Mouse (Mus musculus): ENCODE data around the gene Mrpl20. TPM values are rescaled to one million over a fixed set of nuclear protein-coding genes. Genes with fewer than 3 reads are reported as not detected.
A peak's percentile ranks its signal among the peaks of the same experiment; 100 is the strongest.

Mrpl20 gene
- polyA plus RNA-seq, 1 experiment from 2014 or later, result 250 TPM

- no peak overlapping the region for H3K4me3 ChIP-seq (ENCODE audit: low read depth, low read length)
- WGBS, result 60% methylated on average over 8 of the region's 8 CpGs
- H3K9me3 ChIP-seq (replicated peaks; ENCODE audit: control insufficient read depth, low read length), result no peaks in the 10 kb centered on the region
- H3K4me2 ChIP-seq (ENCODE audit: low read depth, low read length), result no peak overlapping the region
- no peak overlapping the region; the same call in 1 of the 2 replicates for H3K9ac ChIP-seq (replicated peaks; ENCODE audit: low read length)
- peaks cover 6% of the 10 kb centered on the region for H3K4me1 ChIP-seq (ENCODE audit: control insufficient read depth, insufficient read depth, low read length)
- no peaks in the 10 kb centered on the region for H3K36me3 ChIP-seq (replicated peaks; ENCODE audit: control insufficient read depth, insufficient read depth, low read depth, low read length)
- H3K27me3 ChIP-seq (ENCODE audit: control insufficient read depth, insufficient read depth, low read length), result no peaks in the 10 kb centered on the region
- no peak overlapping the region for H3K27ac ChIP-seq (replicated peaks; ENCODE audit: low read depth, low read length)
- no peak for ATAC-seq (replicated peaks; ENCODE audit: insufficient number of reproducible peaks, low FRiP score, low TSS enrichment, low read depth)
- no peak for DNase-seq (ENCODE audit: low spot score)
Observed at GRCm38 (mm10) chr4:155838187-155839153, 35.8 kb downstream of the Mrpl20 start.

DNA sequence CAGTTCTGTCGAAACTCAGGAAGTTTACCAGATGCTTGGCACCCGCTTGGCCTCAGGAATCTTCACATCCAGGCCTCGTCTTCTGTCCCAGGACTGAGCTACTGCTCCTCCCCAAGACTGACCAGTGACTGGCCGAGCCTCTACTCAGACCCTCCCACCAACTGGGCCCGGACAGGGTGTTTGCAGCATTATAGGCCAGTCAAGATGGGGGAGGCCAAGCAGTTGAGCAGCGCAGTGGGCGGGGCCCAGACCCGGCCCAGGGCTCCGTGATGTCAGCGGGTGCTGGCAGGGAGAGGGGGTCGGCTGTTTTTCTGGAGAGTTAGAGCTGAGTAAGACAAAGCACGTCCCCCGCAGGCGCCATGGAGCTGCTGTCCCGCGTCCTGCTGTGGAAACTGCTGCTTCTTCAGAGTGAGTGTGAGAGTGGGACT, 36.8 kb downstream of the Mrpl20 start, which contains the start of gene Mxra8:
TSS of gene Mxra8 (plus strand) at position 198 of the 428 bp plus-strand sequence.
- DNase-seq (ENCODE audit: low spot score), result peak; percentile 83
- Histone ChIP-seq H3K9ac (replicated peaks; ENCODE audit: low read length) (peak within 1 kb of the TSS; percentile 59), H3K27me3 (ENCODE audit: control insufficient read depth, insufficient read depth, low read length) (no peaks in the 10 kb centered on the region), H3K4me3 (ENCODE audit: low read depth, low read length) (peak within 1 kb of the TSS; percentile 48), H3K4me2 (ENCODE audit: low read depth, low read length) (peak within 1 kb of the TSS; percentile 86), H3K4me1 (ENCODE audit: control insufficient read depth, insufficient read depth, low read length) (peaks cover 6% of the 10 kb centered on the region), H3K27ac (replicated peaks; ENCODE audit: low read depth, low read length) (peak within 1 kb of the TSS; percentile 53; the same call in 1 of the 2 replicates), H3K36me3 (replicated peaks; ENCODE audit: control insufficient read depth, insufficient read depth, low read depth, low read length) (no peaks in the 10 kb centered on the region), H3K9me3 (replicated peaks; ENCODE audit: control insufficient read depth, low read length) (no peaks in the 10 kb centered on the region)
- ATAC-seq (replicated peaks; ENCODE audit: insufficient number of reproducible peaks, low FRiP score, low TSS enrichment, low read depth), result peak; percentile 85
- WGBS, result under 1% methylated on average over 16 of the region's 16 CpGs

- Histone ChIP-seq H3K27me3 (ENCODE audit: control insufficient read depth, insufficient read depth, low read length) (no peaks in the 10 kb centered on the region), H3K4me3 (ENCODE audit: low read depth, low read length) (peak overlapping the region; percentile 48), H3K9me3 (replicated peaks; ENCODE audit: control insufficient read depth, low read length) (no peaks in the 10 kb centered on the region), H3K36me3 (replicated peaks; ENCODE audit: control insufficient read depth, insufficient read depth, low read depth, low read length) (no peaks in the 10 kb centered on the region), H3K27ac (replicated peaks; ENCODE audit: low read depth, low read length) (no peak overlapping the region), H3K4me2 (ENCODE audit: low read depth, low read length) (peak overlapping the region; percentile 86), H3K4me1 (ENCODE audit: control insufficient read depth, insufficient read depth, low read length) (peaks cover 6% of the 10 kb centered on the region), H3K9ac (replicated peaks; ENCODE audit: low read length) (peak overlapping the region; percentile 59)
- 7% methylated on average over 8 of the region's 8 CpGs for WGBS
- peak; percentile 32; the same call in 1 of the 2 replicates for ATAC-seq (replicated peaks; ENCODE audit: insufficient number of reproducible peaks, low FRiP score, low TSS enrichment, low read depth)
- no peak for DNase-seq (ENCODE audit: low spot score)
Observed at GRCm38 (mm10) chr4:155840076-155841002, 37.7 kb downstream of the Mrpl20 start.

- no peak overlapping the region for H3K27ac ChIP-seq (replicated peaks; ENCODE audit: low read depth, low read length)
- no peaks in the 10 kb centered on the region for H3K36me3 ChIP-seq (replicated peaks; ENCODE audit: control insufficient read depth, insufficient read depth, low read depth, low read length)
- H3K9ac ChIP-seq (replicated peaks; ENCODE audit: low read length), result peak overlapping the region; percentile 59
- WGBS, result 1% methylated on average over 32 of the region's 32 CpGs
- ATAC-seq (replicated peaks; ENCODE audit: insufficient number of reproducible peaks, low FRiP score, low TSS enrichment, low read depth) (peak; percentile 57; the same call in 1 of the 2 replicates), DNase-seq (ENCODE audit: low spot score) (peak; percentile 68)
- H3K4me3 ChIP-seq (ENCODE audit: low read depth, low read length), result peak overlapping the region; percentile 48
- no peaks in the 10 kb centered on the region for H3K9me3 ChIP-seq (replicated peaks; ENCODE audit: control insufficient read depth, low read length)
- no peaks in the 10 kb centered on the region for H3K27me3 ChIP-seq (ENCODE audit: control insufficient read depth, insufficient read depth, low read length)
- H3K4me2 ChIP-seq (ENCODE audit: low read depth, low read length), result peak overlapping the region; percentile 86
- H3K4me1 ChIP-seq (ENCODE audit: control insufficient read depth, insufficient read depth, low read length), result peaks cover 6% of the 10 kb centered on the region
Observed at GRCm38 (mm10) chr4:155841003-155841454, 38.4 kb downstream of the Mrpl20 start.

DNA sequence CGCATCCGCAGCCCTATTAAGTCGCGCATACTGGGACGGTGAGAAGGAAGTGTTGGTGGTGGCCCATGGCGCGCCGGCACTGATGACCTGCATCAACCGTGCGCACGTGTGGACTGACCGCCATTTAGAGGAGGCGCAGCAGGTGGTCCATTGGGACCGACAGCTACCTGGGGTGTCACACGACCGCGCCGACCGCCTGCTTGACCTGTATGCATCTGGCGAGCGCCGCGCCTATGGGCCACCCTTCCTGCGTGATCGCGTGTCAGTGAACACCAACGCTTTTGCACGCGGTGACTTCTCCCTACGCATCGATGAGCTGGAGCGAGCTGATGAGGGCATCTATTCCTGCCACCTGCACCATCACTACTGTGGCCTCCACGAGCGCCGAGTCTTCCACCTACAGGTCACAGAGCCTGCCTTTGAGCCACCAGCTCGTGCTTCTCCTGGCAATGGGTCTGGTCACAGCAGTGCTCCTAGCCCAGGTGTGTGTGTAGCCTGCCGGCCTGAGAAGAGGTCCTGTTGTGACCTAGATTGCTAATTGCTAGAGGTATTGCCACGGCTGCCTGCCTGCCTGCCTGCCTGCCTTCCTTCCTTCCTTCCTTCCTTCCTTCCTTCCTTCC, 39.1 kb downstream of the Mrpl20 start:
- no peaks in the 10 kb centered on the region for H3K36me3 ChIP-seq (replicated peaks; ENCODE audit: control insufficient read depth, insufficient read depth, low read depth, low read length)
- no peak for DNase-seq (ENCODE audit: low spot score)
- H3K9me3 ChIP-seq (replicated peaks; ENCODE audit: control insufficient read depth, low read length), result no peaks in the 10 kb centered on the region
- peaks cover 6% of the 10 kb centered on the region for H3K4me1 ChIP-seq (ENCODE audit: control insufficient read depth, insufficient read depth, low read length)
- no peak for ATAC-seq (replicated peaks; ENCODE audit: insufficient number of reproducible peaks, low FRiP score, low TSS enrichment, low read depth)
- H3K27ac ChIP-seq (replicated peaks; ENCODE audit: low read depth, low read length), result no peak overlapping the region
- no peak overlapping the region for H3K9ac ChIP-seq (replicated peaks; ENCODE audit: low read length)
- peak overlapping the region; percentile 48; the same call in 1 of the 2 replicates for H3K4me3 ChIP-seq (ENCODE audit: low read depth, low read length)
- H3K4me2 ChIP-seq (ENCODE audit: low read depth, low read length), result peak overlapping the region; percentile 86
- no peaks in the 10 kb centered on the region for H3K27me3 ChIP-seq (ENCODE audit: control insufficient read depth, insufficient read depth, low read length)
- 41% methylated on average over 38 of the region's 38 CpGs for WGBS

DNA sequence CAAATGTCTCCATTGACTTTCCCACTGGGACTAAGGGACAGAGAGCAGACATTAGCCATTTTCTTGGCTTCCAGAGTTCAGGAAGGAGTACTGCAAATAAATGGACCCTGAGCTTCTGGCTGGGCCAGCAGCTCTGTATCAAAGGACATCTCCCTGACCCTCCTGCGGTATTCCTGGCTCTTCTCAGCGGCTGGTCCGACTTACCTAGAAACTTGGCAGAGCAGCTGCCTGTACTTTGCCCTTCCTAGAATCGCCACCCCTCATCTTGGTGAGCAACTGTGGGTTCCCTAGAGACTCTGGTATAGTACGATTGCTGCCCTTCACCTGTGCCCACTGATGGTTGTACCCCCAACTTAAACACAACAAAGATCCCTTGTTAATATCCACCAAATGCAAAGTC, 40.6 kb downstream of the Mrpl20 start:
- H3K27me3 ChIP-seq (ENCODE audit: control insufficient read depth, insufficient read depth, low read length), result no peaks in the 10 kb centered on the region
- H3K9me3 ChIP-seq (replicated peaks; ENCODE audit: control insufficient read depth, low read length), result no peaks in the 10 kb centered on the region
- no peak overlapping the region for H3K4me2 ChIP-seq (ENCODE audit: low read depth, low read length)
- no peak overlapping the region for H3K4me3 ChIP-seq (ENCODE audit: low read depth, low read length)
- WGBS, result 90% methylated on average over 5 of the region's 5 CpGs
- H3K9ac ChIP-seq (replicated peaks; ENCODE audit: low read length), result no peak overlapping the region
- no peaks in the 10 kb centered on the region for H3K36me3 ChIP-seq (replicated peaks; ENCODE audit: control insufficient read depth, insufficient read depth, low read depth, low read length)
- DNase-seq (ENCODE audit: low spot score) (no peak), ATAC-seq (replicated peaks; ENCODE audit: insufficient number of reproducible peaks, low FRiP score, low TSS enrichment, low read depth) (no peak)
- H3K4me1 ChIP-seq (ENCODE audit: control insufficient read depth, insufficient read depth, low read length), result peaks cover 6% of the 10 kb centered on the region
- no peak overlapping the region for H3K27ac ChIP-seq (replicated peaks; ENCODE audit: low read depth, low read length)

GRCm38 (mm10) chr4:155846871-155847578, 44.3 kb downstream of the Mrpl20 start, which contains the start of gene Dvl1:
Dvl1 (plus strand) TSS chr4:155847402.
- Histone ChIP-seq H3K4me2 (ENCODE audit: low read depth, low read length) (peak within 1 kb of the TSS; percentile 90), H3K4me3 (ENCODE audit: low read depth, low read length) (peak within 1 kb of the TSS; percentile 79), H3K4me1 (ENCODE audit: control insufficient read depth, insufficient read depth, low read length) (no peaks in the 10 kb centered on the region; the same call in 1 of the 2 replicates), H3K9me3 (replicated peaks; ENCODE audit: control insufficient read depth, low read length) (no peaks in the 10 kb centered on the region), H3K27me3 (ENCODE audit: control insufficient read depth, insufficient read depth, low read length) (no peaks in the 10 kb centered on the region), H3K36me3 (replicated peaks; ENCODE audit: control insufficient read depth, insufficient read depth, low read depth, low read length) (no peaks in the 10 kb centered on the region), H3K27ac (replicated peaks; ENCODE audit: low read depth, low read length) (no peak within 1 kb of the TSS; the same call in 1 of the 2 replicates), H3K9ac (replicated peaks; ENCODE audit: low read length) (peak within 1 kb of the TSS; percentile 82)
- DNase-seq (ENCODE audit: low spot score), result peak; percentile 93
- WGBS, result 2% methylated on average over 53 of the region's 65 CpGs
- peak; percentile 82 for ATAC-seq (replicated peaks; ENCODE audit: insufficient number of reproducible peaks, low FRiP score, low TSS enrichment, low read depth)
